Mouse (Mus musculus) forebrain, embryonic 14.5 days (tissue): ENCODE measurements around the gene Tpcn1. TPM values are rescaled to one million over a fixed set of nuclear protein-coding genes. Genes with fewer than 3 reads are reported as not detected.

Experiments
- ATAC-seq: fragments of 200-750 bp; cut with Nextera tagmentation; 2 replicates; pipeline ENCODE4 v1.8.0; 2017; ENCODE audit warnings: mild to moderate bottlenecking, moderate library complexity
- DNase-seq: peaks from one replicate; pipeline ENCODE4 v3.0.0-alpha.2; 2015; ENCODE audit warnings: low spot score
- H3K27ac ChIP-seq: fragments of 300-500 bp; sonication (generic); 2 replicates; pipeline ENCODE4 v1.5.1; 2014; ENCODE audit warnings: low read depth, mild to moderate bottlenecking, control low read depth, low read length, moderate library complexity
- H3K27me3 ChIP-seq: fragments of 300-500 bp; sonication (generic); replicated peaks from 2 replicates; pipeline ENCODE4 v1.6.1; 2014; ENCODE audit warnings: low read length, control low read depth, mixed read lengths; ENCODE audit not compliant: control insufficient read depth, insufficient read depth
- H3K36me3 ChIP-seq: fragments of 300-500 bp; sonication (generic); 2 replicates; pipeline ENCODE4 v1.6.1; 2014; ENCODE audit warnings: low read length, control low read depth; ENCODE audit not compliant: control insufficient read depth, insufficient read depth
- H3K4me1 ChIP-seq: fragments of 300-500 bp; sonication (generic); 2 replicates; pipeline ENCODE4 v1.6.1; 2014; ENCODE audit warnings: antibody characterized with exemption, low read length, control low read depth; ENCODE audit not compliant: control insufficient read depth, insufficient read depth
- H3K4me2 ChIP-seq: fragments of 300-500 bp; sonication (generic); 2 replicates; pipeline ENCODE4 v1.6.1; 2014; ENCODE audit warnings: mild to moderate bottlenecking, control low read depth, low read length
- H3K4me3 ChIP-seq: fragments of 300-500 bp; sonication (generic); 2 replicates; pipeline ENCODE4 v1.5.1; 2014; ENCODE audit warnings: low read depth, low read length, control low read depth
- H3K9ac ChIP-seq: fragments of 300-500 bp; sonication (generic); 2 replicates; pipeline ENCODE4 v1.6.1; 2014; ENCODE audit warnings: mild to moderate bottlenecking, low read length, control low read depth, moderate library complexity
- H3K9me3 ChIP-seq: fragments of 300-500 bp; sonication (generic); replicated peaks from 2 replicates; pipeline ENCODE4 v1.6.1; 2016; ENCODE audit warnings: low read length, control low read depth, mixed read lengths; ENCODE audit not compliant: control insufficient read depth
- WGBS: fragments of 180-500 bp; shearing (Covaris S2); extraction: QIAGEN DNeasy Blood & Tissue Kit; methylation state at CpG from one replicate; pipeline ENCODE4 v1.1.7; 2014; 5-methylcytosine and 5-hydroxymethylcytosine counted together
- polyA plus RNA-seq: library from polyadenylated mRNA; unstranded; fragments of >200 nt; fragmentation: Nextera tagmentation; extraction: Ambion mirVana; gene quantifications from 2 replicates; pipeline ENCODE4 v1.2.1, GENCODE M21; 2014

Tpcn1 gene
- polyA plus RNA-seq, 1 experiment from 2014 or later = 10.5 TPM

DNA sequence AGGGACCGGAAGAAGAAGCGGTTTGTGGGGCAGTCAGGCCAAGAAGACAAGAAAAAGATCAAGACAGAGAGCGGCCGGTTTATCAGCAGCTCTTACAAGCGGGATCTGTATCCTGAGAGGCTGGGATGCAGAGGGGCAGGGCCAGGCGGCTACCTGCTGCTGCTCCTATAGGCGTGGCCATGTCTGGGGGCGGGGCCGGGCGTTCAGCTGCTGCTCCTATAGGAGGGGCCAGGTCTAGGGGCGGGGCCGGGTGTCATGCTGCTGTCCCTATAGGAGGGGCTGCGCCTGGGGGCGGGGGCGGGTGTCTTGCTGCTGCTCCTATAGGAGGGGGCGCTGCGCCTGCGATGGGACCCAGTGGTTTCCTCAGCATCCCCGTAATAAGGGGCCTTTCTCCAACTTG lies 37.9 kb upstream of the Tpcn1 start:
- Histone ChIP-seq H3K4me3 (no peak overlapping the region), H3K9me3 (no peaks in the 10 kb centered on the region), H3K27me3 (no peaks in the 10 kb centered on the region; the same call in 1 of the 2 replicates), H3K4me1 (no peaks in the 10 kb centered on the region), H3K36me3 (peaks cover 66% of the 10 kb centered on the region), H3K27ac (no peak overlapping the region), H3K9ac (no peak overlapping the region), H3K4me2 (no peak overlapping the region)
- ATAC-seq (peak; percentile 37; the same call in 1 of the 2 replicates), DNase-seq (no peak)
- WGBS = 19% methylated on average over 19 of the region's 19 CpGs

DNA sequence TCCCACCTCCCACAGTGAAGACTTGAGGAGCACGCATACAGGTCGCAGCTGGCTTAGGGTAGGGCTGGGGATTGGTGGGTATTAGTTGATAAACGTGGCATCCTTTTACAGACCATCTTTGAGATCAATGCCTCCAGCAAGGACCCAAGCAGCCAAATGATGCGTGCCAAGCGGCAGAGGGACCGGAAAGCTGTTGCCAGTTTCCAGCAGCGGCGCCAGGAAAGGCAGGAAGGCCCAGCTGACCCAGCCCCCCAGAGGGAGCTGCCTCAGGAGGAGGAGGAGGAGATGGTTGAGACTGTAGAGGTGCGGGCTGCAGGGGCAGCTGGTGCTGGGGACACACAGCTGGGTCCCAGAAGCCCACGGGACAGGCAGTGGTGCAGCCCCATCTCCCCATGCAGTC lies 36.0 kb upstream of the Tpcn1 start:
- no peak overlapping the region for H3K4me2 ChIP-seq
- no peak overlapping the region for H3K9ac ChIP-seq
- no peak overlapping the region for H3K27ac ChIP-seq
- no peaks in the 10 kb centered on the region for H3K4me1 ChIP-seq
- H3K27me3 ChIP-seq = no peaks in the 10 kb centered on the region
- H3K4me3 ChIP-seq = no peak overlapping the region
- ATAC-seq (no peak), DNase-seq (no peak)
- peaks cover 85% of the 10 kb centered on the region for H3K36me3 ChIP-seq
- 91% methylated on average over 10 of the region's 10 CpGs for WGBS
- H3K9me3 ChIP-seq = no peaks in the 10 kb centered on the region

DNA sequence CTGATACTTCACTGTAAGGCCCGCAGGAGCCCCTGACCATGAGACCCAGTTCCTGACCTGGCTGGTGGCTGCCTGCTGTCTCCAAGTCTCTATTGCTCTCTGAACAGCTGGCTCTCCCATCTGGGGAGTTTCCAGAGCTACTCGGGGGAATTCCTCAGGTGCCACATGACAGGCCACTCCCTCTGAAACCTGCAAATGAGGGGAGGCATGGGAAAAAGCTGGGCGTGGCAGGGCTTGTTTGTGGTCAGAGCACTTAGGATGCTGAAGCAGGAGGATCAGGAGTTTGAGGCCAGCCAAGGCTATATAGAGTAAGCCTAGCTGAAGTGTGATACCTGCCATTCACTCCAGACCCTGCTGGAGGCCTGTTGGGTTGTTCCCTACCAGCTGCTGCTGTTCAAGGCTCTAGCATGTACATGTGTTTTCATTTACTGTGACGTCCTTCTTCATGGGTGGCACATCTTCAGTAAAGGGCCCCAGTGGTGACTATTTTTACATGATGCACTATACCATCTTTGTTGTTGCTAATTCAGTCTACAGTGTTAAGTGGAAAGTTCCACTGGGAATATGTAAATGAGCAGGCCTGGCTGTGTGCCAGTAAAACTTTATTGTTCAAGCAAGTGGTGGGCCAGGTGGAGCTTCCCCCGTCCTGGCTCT lies 33.9 kb upstream of the Tpcn1 start:
- H3K36me3 ChIP-seq = peaks cover 95% of the 10 kb centered on the region
- no peak for DNase-seq

DNA sequence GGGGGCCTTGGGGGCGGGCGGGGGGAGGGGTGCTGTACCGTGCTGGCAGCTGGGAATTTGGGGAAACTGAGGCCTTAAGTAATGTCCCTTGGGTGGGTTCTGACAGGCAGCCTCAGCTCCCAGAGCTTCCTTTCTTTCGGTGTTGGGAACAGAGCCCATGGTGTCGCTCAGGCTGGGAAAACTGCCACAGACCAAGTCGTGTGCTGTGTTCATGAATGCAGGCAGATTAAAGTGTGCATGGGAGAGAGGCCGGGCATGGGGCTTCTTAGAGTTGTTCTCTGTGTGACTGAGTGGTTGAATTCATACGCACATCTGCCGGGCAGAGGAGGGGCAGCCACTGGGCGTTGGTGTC lies 33.3 kb upstream of the Tpcn1 start:
- no peaks in the 10 kb centered on the region for H3K9me3 ChIP-seq
- no peak for ATAC-seq

More for the DNA sequence above, 33.9 kb upstream of the Tpcn1 start:
- 66% methylated on average over 5 of the region's 5 CpGs for WGBS
- no peaks in the 10 kb centered on the region for H3K27me3 ChIP-seq
- ATAC-seq = no peak
- H3K4me3 ChIP-seq = no peak overlapping the region
- no peak overlapping the region for H3K27ac ChIP-seq
- H3K4me1 ChIP-seq = no peaks in the 10 kb centered on the region
- no peak overlapping the region for H3K4me2 ChIP-seq
- H3K9me3 ChIP-seq = no peaks in the 10 kb centered on the region
- no peak overlapping the region for H3K9ac ChIP-seq

DNA sequence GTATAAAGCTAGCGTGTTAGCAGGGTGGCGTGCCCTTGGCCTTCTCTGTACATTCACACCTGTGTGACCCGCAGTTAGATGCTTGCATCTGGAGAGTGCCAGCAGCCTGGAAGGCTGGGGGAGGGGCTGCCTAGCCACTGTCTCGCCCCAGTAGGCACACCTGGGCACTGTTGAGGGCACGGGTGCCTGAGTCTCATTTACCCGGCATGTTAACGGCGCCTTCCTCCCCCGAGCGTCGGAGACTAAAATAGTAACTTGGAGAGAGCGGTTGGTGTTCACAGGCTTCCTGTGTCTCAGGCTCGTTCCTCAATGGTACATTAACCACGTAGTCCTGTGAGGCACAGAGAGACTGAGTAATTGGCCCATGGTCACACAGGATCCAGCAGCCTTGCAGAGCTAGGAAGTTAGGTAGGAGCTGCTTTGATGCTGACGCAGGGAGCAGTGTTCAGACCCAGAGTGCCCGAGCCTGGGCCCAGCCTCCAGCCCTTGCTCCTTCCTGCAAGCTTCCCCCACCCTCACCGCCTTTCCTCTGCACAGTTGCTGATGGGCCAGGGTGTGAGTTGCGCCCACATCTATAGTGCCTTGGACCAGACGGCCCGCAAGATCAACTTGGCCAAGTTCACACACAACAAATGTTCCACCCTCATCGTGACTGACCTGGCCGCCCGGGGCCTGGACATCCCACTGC lies 32.7 kb upstream of the Tpcn1 start:
- H3K4me3 ChIP-seq = no peak overlapping the region
- no peak overlapping the region for H3K27ac ChIP-seq
- WGBS = 92% methylated on average over 23 of the region's 23 CpGs
- H3K9ac ChIP-seq = no peak overlapping the region
- ATAC-seq (no peak), DNase-seq (no peak)
- no peak overlapping the region for H3K4me2 ChIP-seq
- no peaks in the 10 kb centered on the region for H3K4me1 ChIP-seq
- no peaks in the 10 kb centered on the region for H3K9me3 ChIP-seq
- H3K27me3 ChIP-seq = no peaks in the 10 kb centered on the region
- H3K36me3 ChIP-seq = peaks cover 89% of the 10 kb centered on the region

More for the DNA sequence above, 33.3 kb upstream of the Tpcn1 start:
- H3K4me3 ChIP-seq = no peak overlapping the region
- H3K4me1 ChIP-seq = no peaks in the 10 kb centered on the region
- no peak overlapping the region for H3K27ac ChIP-seq
- H3K36me3 ChIP-seq = peaks cover 95% of the 10 kb centered on the region
- 86% methylated on average over 10 of the region's 10 CpGs for WGBS
- H3K9ac ChIP-seq = no peak overlapping the region
- DNase-seq = no peak
- H3K27me3 ChIP-seq = no peaks in the 10 kb centered on the region
- H3K4me2 ChIP-seq = no peak overlapping the region

DNA sequence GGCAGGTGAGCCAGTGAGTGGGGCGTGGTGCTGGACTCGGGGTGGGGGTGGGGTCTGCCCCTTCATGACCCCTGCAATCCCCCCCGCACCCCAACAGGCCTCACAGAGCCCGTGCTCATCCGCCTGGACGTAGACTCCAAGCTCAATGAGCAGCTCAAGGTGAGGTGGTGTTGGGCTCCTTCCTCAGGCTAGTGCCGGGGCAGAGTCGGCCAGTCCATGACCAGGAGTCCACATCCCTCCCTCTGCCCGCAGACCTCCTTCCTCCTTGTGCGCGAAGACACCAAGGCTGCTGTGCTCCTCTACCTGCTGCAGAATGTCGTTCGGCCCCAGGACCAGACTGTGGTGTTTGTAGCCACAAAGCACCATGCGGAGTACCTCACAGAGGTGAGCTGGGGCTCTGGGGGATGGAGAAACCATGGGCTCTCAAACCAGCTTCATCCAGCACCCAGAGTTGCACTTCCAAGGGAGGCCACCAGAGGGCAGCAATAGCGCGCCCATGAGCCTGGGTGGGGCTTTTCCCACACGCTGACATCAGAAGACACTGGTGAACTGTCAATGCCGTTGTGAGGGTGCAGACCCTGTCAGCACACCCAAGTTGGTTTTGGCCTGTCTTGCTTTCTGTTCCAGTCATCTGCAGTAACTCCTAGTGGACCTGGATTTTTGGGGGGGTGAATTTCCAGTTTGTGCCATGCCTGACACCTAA lies 32.1 kb upstream of the Tpcn1 start:
- peaks cover 82% of the 10 kb centered on the region for H3K36me3 ChIP-seq
- H3K9me3 ChIP-seq = 0 out of 2 replicates have a peak, but pooled peaks cover 3% of the 10 kb centered on the region
- H3K4me3 ChIP-seq = no peak overlapping the region
- ATAC-seq (peak; percentile 33), DNase-seq (peak; percentile 78)
- no peak overlapping the region for H3K4me2 ChIP-seq
- H3K27ac ChIP-seq = no peak overlapping the region
- no peak overlapping the region for H3K9ac ChIP-seq
- no peaks in the 10 kb centered on the region for H3K27me3 ChIP-seq
- 68% methylated on average over 18 of the region's 18 CpGs for WGBS
- no peaks in the 10 kb centered on the region for H3K4me1 ChIP-seq

DNA sequence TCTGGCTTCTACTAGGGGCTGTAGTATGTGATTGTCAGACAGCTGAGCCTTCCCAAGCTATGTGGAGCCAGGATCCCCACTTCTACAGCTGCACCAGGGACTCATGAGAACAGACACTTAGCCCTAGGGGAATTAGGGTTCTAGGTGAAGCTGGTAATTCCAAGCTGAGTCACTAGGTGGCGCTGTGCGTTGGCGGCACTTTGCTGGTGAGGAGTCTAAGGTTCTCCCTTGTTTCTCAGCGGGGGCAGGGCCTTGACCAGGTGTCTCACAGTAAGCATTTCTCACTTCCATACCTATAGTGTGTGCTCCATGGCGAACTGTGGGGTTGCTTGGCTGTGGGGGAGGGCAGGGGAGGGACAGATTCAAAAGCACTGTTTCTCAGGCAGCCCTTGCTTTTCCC lies 30.7 kb upstream of the Tpcn1 start:
- ATAC-seq (no peak), DNase-seq (peak; percentile 61)
- H3K4me2 ChIP-seq = no peak overlapping the region
- H3K9ac ChIP-seq = no peak overlapping the region
- no peak overlapping the region for H3K27ac ChIP-seq
- no peaks in the 10 kb centered on the region for H3K27me3 ChIP-seq
- WGBS = 13% methylated on average over 5 of the region's 5 CpGs
- H3K36me3 ChIP-seq = peaks cover 71% of the 10 kb centered on the region
- H3K4me3 ChIP-seq = no peak overlapping the region
- H3K9me3 ChIP-seq = 0 out of 2 replicates have a peak, but pooled peaks cover 3% of the 10 kb centered on the region
- H3K4me1 ChIP-seq = peaks cover under 1% of the 10 kb centered on the region; the same call in 1 of the 2 replicates

DNA sequence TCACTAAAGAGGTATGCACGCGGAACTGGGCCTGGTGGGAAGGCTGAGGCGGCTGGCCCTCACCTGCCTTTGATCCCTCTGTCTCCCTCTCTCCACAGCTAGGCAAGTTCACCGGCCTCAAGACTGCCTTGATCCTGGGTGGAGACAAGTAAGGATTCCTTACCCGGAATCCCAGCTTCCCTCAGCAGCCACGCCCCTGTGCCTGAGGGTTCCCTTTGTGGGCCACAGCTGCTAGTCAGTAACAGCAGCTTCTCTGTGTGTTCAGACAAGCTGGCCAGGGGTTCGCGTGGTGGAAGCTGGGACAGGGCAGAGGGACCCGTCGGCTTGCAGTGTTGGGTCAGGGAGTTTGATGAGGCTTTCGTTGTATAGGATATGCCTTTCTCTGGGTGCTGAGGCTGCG lies 30.3 kb upstream of the Tpcn1 start:
- 88% methylated on average over 12 of the region's 12 CpGs for WGBS
- Histone ChIP-seq H3K9ac (no peak overlapping the region), H3K36me3 (peaks cover 67% of the 10 kb centered on the region), H3K4me2 (no peak overlapping the region), H3K4me1 (peaks cover 4% of the 10 kb centered on the region), H3K27ac (no peak overlapping the region), H3K4me3 (no peak overlapping the region), H3K27me3 (no peaks in the 10 kb centered on the region), H3K9me3 (0 out of 2 replicates have a peak, but pooled peaks cover 3% of the 10 kb centered on the region)
- DNase-seq (no peak), ATAC-seq (no peak)

DNA sequence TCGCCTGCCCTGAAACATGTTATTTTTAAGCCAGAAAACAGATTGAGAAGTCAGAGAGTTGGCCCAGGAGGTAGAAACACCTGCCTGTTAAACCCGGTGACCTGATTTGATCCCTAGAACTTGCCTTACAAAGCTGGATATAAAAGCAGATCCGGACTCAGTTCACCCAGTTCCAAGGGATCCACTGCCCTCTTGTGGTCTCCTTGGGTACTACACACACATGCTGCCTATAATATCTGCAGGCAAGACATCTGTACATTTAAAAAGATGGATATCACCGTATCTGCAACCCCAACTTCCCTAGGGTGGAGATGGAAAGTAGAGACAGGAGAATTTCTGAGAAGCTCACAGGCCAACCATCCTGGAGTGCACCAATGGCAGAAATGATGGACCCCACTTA lies 27.4 kb upstream of the Tpcn1 start:
- DNase-seq = no peak
- H3K4me3 ChIP-seq = no peak overlapping the region
- 0 out of 2 replicates have a peak, but pooled peaks cover 3% of the 10 kb centered on the region for H3K9me3 ChIP-seq
- H3K27ac ChIP-seq = no peak overlapping the region
- no peak overlapping the region for H3K4me2 ChIP-seq
- no peaks in the 10 kb centered on the region for H3K27me3 ChIP-seq
- H3K9ac ChIP-seq = no peak overlapping the region
- ATAC-seq = no peak
- WGBS = 96% methylated on average over 4 of the region's 4 CpGs
- peaks cover 14% of the 10 kb centered on the region for H3K4me1 ChIP-seq
- H3K36me3 ChIP-seq = peaks cover 40% of the 10 kb centered on the region
